Mouse (Mus musculus) kidney, postnatal 4 days (tissue): ENCODE data around the gene Cdan1.
"Not testable (repeated sequence)": the region's sequence is repeated elsewhere in the genome, so short reads cannot be mapped to it uniquely, and the experiment has no call there.

Source experiments
- DNase-seq, 2 experiments: peaks; one replicate each; pipeline ENCODE4 v3.0.0; 2021; ENCODE audit warnings: mixed read lengths in 2 of 2

Cdan1 gene

DNA sequence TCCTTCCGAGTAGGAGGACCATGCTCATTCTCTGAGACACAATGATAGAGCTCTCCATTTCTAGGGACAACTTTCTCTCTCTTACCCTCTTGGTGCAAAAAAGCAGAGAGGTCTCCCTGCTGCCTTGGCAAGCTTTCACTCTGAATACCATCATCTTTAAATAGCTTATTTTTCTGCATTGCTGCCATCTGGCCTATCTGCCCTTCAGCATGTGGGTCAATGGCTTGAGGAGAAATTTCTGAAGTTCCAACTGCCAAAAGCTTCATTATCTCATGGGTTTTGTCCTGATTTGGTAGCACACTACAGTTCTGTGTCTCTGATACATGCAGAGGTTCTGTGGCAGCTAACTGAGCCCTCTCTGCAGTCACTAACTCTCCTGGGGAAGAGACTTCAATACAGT, 104.4 kb downstream of the Cdan1 start:
- DNase-seq: no peak

DNA sequence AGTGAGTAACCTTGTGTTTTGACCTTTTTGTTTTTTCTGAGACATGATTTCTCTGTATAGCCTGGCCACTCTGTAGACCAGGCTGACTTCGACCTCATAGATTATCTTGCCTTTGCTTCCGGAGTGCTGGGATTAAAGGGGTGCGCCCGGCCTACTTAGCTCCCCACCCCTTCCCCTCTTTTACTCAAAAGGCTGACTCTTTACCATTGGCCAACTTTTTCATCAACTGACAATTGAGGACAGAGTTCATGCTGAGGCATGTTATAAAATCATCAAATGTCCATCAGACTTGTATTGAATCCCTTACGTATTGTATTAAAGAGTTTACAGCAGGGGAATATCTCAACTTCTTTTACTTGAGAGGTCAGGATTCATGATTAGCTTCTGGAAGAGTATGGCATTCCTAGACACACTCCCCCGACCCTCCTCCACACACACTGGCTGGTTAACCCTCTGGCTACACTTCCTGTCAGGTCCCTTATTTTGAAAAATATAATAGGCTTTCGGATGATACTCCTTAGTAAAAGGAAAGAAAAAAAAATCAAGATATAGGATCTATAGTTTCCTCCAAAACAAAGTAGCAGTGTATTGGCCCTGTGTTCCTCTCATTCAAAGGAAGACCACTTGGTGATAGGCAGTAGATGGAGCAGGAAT, 117.9 kb downstream of the Cdan1 start:
- peak; percentile 40 to 59 for DNase-seq

DNA sequence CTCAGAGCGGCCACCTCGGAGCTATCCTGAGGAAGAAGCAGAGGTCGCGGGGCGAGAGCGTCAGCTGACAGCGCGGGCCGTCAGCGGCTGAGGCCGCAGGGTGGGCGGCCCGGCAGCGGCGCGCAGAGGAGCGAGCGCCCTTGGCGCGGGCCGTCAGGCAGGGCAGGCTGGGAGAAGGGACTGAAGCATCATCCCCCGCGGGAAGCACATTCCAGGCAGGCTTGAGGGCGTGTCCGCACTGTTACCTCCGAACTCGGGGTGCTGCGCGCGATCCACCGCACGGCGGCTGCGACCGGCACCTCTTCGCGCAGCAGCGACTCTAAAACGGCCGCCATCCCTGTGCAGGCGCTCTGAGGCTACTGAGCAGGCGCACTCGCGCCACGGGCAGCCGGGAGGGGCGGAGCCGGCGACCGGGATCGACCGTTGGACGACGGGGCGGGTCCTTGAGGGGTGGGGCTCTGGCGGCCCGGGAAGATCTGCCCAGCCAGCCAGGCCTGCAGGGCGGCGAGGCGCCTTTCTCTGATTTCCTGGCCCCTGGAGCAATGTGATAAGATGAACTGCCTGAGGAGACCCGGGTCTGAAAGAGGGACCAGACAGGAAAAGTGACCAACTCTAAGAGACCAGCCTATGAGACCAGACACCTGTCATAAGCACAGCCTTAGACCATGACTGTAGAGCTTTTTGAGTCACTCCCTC, 118.6 kb downstream of the Cdan1 start:
- peak; percentile 96 to 98 for DNase-seq

DNA sequence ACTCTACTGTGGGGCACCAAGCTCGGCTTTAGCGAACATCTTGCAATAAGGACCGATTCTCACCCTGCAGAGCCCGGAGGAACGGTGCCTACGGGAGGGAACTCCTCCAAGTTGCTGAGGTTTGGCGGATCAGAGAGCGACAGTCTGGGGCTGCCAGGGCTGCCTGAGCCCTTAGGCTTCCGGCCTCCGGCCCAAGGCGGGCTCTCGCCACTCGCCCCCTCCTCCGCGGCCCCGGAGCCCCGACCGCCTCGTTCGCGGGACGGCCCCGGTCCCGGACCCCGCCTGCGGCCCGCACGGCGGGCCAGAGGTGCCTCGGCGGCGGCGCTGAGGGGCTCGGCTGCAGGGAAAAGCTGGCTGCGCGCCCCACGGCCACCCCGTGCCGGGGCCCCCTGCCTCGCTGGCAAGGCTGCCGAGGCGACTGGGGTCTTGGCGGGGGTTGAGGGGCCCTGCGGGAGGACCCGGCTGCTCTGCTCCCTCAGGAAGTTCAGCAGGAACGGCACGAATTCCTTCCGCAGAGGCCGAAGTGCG, 119.2 kb downstream of the Cdan1 start:
- DNase-seq: no peak

DNA sequence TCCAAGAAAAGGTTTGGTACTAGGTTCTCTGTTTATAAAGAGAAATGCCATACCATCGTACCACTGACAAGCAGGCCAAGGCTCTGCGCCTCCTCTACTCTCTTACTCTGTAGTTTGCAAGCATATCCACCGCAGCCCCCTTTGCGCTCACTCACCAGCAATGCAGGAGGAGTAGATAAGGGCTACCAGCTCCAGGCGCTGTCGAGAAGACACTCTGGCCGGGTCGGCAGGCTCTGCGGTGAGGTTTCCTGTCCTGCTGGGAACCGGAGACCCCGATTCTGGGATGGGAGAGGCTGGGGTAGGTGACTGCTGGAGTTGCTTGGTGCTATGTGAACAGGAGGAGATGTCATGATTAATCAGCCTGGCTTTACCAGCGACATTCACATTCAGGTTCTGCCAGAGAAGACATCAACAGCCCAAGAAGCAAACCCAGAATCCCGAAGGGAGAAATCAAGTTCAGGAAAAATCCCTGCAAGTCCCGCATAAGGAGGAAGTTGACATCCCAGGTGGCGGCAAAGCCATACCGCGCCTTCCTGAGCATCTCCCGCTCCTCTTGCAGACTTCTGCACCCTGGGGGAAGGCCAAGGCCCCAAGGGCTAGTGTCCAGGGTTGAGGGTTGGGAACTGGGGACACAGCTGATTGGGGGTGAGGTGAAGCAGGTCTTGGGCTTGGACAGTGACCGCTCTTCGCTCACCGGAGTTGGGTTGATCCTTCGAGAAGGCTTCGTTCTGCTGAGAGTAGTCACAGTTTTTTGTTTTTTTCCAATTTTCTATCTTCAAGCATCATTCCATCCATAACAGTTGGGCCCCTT, 119.9 kb downstream of the Cdan1 start:
- DNase-seq: peak; percentile 30 to 33

DNA sequence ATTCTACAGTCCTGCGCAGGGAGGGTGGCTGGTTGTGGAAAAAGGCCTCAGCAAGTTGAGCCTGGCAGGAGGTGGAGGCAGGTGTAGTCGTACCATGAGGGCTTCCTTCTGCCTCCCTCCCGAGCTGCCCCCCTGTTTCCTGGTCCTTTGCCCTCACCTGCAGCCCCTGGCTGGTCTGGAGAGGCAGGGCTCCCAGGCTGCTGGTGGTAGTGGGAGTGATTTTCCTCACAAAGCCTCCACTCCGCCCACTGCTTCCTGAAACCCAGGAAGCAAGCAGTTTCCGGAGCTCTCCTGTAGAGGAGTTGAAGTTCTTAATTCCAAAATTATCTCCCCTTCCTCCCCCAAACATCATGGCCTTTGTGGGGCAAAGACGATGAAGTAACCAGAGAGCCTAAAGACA, 125.8 kb downstream of the Cdan1 start:
- peak in 1 of 2 experiments; percentile 13 for DNase-seq

DNA sequence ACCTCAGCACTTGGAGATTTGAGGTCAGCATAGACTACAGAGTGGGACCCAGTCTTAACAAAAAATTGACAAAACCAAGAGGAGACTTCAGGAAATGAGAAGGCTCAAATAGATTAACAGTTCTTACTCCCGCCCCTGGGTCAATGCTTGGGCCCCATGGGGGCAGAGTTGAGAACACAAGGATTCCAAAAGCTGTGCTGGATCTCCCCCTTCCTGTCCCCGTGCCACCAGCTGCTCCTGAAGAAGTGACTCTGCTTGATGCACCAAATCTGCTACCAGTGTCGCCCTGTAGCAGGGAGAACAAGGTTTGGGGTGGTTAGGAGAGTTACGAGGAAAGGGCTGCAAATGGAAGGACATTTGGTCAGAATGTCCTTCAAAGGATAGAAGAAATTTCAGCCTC, 126.3 kb downstream of the Cdan1 start:
- no peak for DNase-seq

DNA sequence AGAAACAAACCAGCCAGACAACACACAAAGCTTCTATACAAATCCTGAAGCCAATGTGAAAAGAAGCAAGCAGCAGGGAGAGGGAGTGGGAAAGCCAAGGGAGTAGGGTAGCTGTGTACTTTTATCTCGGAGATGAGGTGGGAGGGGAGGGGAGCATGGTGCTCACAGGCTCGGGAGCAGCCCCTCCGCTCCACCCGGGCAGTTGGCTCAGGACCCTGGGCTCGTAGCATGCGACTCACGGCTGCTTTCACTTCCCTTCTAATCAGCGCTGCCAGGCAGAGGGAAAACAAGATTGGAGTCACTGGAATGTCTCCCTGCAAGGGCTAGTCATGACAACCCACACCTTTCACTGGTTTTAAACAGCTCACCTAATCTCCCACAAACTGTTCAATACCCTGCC, 127.4 kb downstream of the Cdan1 start:
- no peak for DNase-seq

DNA sequence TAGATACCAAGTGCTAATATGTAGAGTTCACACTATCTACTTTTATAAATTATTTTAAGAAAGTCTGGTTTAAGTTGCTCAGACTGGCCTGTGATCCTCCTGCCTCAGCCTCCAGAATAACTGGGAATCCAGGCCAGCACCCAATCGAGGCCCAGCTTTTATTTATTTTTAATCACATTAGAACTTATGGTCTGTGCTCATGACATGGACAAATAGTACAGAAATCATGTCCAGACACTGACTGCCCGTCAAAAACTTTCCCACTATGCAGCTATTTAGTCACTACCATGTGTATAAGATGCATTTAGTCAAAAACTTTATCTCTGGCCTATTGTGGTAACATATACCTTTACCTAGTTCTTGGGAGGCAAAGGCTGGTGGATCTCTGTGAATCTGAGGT, 128.0 kb downstream of the Cdan1 start:
- DNase-seq: no peak

DNA sequence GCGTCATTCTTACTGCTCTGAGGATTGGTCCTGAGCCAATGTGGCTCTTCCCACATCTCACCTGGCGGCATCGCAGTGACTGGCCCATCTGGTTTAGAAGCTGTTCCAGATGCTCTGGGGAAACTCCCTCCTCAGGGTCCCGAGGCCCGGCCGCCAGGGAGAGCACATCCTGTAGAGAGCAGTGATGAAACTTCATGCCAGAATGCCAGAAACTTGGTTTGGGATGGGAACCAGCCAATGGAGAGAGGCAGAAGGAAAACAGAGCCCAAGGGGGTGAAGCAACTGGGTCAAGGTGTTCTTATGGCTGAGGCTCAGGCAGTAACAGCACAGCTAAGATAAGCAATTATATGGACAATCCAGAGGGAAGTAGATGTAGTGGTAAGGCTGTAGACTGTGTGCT, 129.1 kb downstream of the Cdan1 start:
- DNase-seq: no peak

DNA sequence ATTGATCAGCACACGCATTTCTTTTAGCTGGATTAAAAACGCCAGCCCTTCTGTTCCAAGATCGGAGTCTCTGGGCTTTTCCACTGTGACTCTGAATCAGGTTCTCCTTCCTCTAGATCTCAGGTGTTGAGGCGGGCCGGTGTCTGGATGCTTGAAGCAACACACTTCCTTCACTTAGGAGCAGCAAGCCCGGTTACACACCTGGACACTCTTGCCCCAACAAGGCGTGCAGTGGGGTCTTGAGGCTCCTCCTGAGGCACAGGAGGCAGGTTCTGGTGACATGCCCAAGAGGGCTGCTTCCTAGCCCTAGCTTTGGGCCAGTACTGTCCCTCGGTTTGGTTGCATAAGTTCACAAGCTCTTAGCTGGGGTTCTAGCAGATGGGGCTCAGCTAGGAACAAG, 131.4 kb downstream of the Cdan1 start:
- no peak for DNase-seq

DNA sequence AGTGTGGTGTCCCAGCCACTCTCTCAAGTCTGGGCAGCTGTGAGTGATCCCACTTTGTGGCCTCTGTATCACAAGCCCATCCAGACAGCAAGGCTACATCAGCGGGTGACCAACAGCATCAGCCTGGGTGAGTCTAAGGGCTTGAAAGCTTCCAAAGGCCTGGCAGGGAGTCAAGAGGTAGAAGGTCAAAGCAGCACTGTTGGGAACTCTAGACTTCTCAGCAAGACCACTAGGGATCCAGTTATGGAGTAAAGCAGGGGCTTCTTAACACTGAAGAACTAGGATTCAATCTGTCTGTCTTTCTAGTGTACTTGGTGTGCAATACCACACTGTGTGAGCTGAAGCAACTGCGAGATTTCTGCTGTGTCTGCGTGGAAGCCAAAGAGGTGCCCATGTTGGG, 136.5 kb downstream of the Cdan1 start:
- DNase-seq: no peak

DNA sequence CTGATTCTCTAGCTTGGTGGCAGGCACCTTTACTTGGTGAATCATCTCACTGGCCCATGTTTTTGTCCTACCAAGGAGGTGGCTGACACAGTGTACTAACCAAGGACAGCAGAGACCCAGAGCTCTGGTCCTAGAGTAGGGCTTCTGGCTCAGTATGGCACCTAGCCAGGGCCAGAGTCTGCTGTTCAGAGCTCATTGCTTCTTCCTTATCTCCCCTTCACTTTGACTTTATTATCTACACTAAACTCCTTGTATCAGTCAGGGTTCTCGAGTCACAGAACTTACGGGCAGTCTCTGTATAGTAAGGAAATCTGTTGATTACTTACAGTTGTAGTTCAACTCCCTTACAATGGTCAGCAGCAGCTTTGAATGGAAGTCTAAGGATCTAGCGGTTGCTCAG, 139.0 kb downstream of the Cdan1 start:
- no peak for DNase-seq

DNA sequence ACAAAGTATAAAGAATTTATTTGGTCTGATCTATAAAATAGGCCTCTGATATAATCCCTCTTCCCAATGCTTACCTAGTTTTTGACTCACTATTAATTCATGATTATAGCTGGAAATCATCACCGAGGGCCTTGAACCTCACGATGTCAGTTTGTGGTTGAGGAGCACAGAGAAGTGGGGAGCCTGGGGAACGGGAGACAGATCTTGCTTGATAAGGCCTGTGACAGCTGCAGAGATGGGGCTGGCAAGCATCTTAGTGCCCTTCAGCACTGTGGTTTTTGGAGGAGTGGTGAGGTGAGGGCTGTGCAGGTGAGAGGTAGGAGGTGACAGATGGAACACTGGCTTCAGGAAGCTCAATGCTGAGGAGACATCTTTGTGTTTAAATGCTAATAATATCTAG, 139.8 kb downstream of the Cdan1 start:
- no peak for DNase-seq

DNA sequence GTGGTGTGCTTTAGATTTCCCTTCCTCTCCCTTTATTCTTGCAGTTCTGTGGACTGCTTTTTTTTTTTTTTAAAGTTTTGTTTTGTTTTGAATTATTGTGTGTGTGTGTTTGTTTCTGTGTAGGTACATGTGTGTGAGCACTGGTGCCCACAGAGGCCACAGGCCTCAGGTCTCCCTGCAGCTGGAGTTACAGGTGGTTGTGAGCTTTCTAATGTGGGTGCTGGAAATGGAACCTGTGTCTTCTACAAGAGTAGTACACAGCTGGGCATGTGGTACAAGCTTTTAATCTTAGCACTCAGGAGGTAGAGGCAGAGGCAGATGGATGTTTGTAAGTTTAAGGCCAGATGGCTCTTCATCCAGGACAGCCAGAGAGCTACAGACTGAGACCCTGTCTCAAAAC, 142.9 kb downstream of the Cdan1 start:
- DNase-seq: no peak

DNA sequence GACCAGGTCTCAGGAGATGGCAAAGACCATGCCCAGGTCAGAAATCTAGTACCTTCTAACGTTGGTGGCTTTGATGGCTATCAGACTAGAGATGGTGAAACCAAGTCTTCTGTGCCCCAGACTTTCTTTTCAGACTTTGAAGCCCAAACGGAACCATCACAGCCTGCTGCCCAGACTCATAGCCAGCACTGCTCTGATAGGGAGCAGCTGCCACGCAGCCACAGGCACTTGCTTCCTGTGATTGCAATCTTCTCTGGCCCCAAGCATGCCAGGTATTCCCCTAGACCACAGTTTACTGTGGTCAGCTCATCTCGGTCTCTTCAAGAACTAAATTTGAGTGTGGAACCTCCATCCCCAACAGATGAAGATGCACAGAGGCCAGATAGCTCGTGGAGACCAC, 147.3 kb downstream of the Cdan1 start:
- no peak for DNase-seq

DNA sequence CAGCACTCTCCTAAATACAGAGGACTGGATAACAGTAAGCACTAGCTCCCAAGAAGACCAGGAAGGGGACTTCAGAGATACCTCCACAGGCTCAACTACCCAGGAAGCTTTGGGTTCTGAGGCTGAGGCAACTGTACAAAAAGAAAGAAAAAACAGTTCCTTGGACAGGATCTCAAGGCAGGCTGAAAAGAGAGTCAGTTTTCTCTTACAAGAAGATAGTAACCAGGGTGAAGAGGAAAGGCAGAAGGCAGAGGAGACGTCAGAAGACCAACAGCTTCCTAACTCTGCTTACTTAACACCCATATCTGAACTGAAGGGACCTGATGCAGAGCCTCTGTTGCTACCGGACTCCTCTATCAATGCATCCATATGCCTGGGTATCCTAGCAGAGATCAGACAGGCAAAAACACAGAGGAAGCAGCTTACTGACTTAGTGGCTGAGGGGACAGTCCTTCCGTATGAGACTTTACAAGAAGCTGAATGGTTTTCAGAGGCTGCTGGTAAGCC, 149.5 kb downstream of the Cdan1 start:
- DNase-seq: no peak

DNA sequence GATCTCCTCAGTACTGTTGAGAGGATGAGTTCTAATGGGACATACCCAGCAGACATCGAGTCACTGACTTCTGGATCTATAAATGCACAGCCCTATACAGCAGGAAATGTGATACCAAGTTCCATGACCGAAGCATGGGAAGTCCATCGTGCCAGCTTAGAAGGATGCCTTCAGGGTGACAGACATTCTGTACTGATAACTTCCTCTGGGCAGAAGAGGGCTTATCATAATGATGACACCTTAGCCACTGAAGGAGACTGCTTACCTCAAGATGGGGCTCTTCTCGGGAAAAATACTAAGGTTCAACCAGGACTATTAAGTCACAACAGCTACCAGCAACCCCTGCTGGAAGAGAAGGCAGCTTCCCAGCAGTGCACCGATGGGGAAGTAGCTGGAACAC, 152.2 kb downstream of the Cdan1 start:
- DNase-seq: no peak

DNA sequence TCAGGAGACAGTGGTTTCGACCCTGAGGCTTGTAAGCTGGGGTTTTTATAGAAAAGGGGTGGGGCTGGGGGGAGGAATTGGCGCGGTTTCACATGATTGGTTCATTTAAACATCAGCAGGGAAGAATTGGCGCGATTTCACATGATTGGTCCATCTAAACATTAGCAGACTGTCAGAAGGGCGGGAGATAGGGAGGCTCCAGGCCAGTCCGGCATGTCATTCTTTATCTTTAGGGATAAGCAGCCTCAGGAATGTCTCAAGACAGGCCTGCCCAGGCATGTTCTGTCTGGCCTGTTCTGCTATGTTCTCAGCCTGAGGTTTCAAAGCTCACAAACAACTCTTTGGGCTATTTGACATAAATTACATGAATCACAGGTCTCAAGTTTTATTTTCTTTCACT, 168.8 kb downstream of the Cdan1 start:
- DNase-seq: not testable (repeated sequence)

DNA sequence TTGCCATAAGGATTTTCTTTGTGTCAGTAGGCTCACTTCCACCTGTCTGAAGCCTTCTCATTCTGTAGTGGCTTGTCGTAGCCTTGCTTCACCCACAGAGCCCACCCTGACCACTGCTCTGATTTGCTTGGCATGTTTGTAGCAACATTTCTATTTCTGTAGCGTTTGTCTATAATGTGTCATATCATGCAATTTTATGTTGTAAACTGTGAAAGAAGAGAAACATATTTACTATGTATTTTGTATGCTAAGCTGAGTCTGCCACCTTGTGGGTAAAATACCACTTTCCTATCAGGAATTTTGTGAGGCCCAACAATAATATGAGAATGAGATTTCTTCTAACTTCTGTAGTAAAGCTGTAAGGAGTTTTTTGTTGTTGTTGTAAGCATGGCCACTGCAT, 179.7 kb downstream of the Cdan1 start:
- DNase-seq: no peak

DNA sequence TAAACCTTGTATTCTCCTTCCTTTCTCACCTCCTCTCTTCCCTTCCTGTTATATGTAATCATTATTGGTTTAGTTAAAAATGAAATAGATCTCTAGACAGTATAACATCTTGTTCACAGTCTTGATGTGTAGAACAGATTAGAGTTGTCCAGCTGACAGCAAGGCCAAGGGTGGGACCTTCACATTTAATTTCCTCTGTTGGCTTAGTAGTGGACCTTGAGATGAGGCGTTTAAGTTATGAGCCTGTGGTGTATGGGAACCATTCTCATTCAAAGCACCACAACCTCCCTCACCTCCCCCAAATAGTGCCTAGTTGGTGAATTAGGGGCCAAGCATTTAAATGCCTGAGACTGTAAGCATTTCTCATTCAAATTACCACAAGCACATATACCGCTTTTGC, 182.5 kb downstream of the Cdan1 start:
- no peak for DNase-seq
